In the genomic region with DNA sequence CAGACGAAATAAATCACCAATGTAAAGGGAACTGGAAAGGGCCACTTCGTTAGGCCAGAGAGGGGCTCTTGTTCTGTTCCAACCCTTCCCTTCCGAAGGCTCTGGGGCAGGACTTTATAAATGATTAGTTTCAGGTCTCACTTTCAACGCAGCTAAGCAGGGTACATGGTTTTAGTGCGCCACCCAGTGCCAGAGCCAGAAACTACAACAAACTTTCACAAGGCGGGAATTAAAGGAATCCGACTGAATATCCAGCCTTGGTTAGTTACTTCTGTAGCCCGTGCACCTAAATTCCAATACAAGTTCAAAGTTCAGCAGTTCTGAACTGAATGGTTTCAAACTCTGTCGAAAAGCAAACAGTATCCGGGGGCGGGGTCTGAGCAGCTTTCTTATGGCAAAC, we compare ENCODE assay signal across 8 mouse cellular contexts. TPM values are rescaled to one million over a fixed set of nuclear protein-coding genes. Genes with fewer than 3 reads are reported as not detected.
DNase-seq lines count a peak whose midpoint lies in the region; ATAC-seq and TF ChIP-seq lines count a peak whose summit lies in the region.

No protein-coding gene starts in this region.

- no peak overlapping the region for H3K4me2 ChIP-seq in forebrain, embryonic 12.5 days
- H3K4me2 ChIP-seq in lung, embryonic 14.5 days: peak overlapping the region; percentile 43

- H3K27ac ChIP-seq in forebrain, embryonic 12.5 days: no peak overlapping the region
- no peak overlapping the region for H3K27ac ChIP-seq in lung, embryonic 14.5 days (ENCODE audit: low read depth)

- no peaks in the 10 kb centered on the region; the same call in 1 of the 2 replicates for H3K4me1 ChIP-seq in G1E (ENCODE audit: insufficient read depth, low read depth, low read length)
- peaks cover 3% of the 10 kb centered on the region; the same call in 1 of the 2 replicates for H3K4me1 ChIP-seq in forebrain, embryonic 12.5 days
- H3K4me1 ChIP-seq in lung, embryonic 14.5 days (ENCODE audit: insufficient read depth): peaks cover 6% of the 10 kb centered on the region

- 6% methylated on average over 11 of the region's 11 CpGs for WGBS in forebrain, embryonic 12.5 days
- 3% methylated on average over 11 of the region's 11 CpGs for WGBS in lung, embryonic 14.5 days

- peaks cover 5% of the 10 kb centered on the region; the same call in 1 of the 2 replicates for H3K27me3 ChIP-seq in G1E (ENCODE audit: insufficient read depth, low read length)
- peaks cover 7% of the 10 kb centered on the region; the same call in 1 of the 2 replicates for H3K27me3 ChIP-seq in forebrain, embryonic 12.5 days
- H3K27me3 ChIP-seq in lung, embryonic 14.5 days (ENCODE audit: insufficient read depth, low read length): no peaks in the 10 kb centered on the region

- peak; percentile 52; the same call in 1 of the 2 replicates for TF ChIP-seq CTCF in G1E (IDR thresholded peaks at IDR 0.05; ENCODE audit: low read depth, low read length)
- TF ChIP-seq CTCF in lung, embryonic 14.5 days (IDR thresholded peaks at IDR 0.05; ENCODE audit: low read depth): peak; percentile 89

- no peaks in the 10 kb centered on the region for H3K9me3 ChIP-seq in G1E (replicated peaks)
- no peaks in the 10 kb centered on the region for H3K9me3 ChIP-seq in forebrain, embryonic 12.5 days
- H3K9me3 ChIP-seq in lung, embryonic 14.5 days (ENCODE audit: low read depth, low read length): no peaks in the 10 kb centered on the region

- ATAC-seq in G1E (ENCODE audit: extremely low read depth, insufficient number of reproducible peaks, low FRiP score, poor library complexity, severe bottlenecking): peak; percentile 62
- ATAC-seq in forebrain, embryonic 12.5 days (ENCODE audit: low FRiP score): peak; percentile 72
- 0 out of 2 replicates have a peak, but pooled peaks have one; percentile 23 for ATAC-seq in lung, embryonic 14.5 days (ENCODE audit: insufficient read depth)

- no peaks in the 10 kb centered on the region for H3K36me3 ChIP-seq in G1E (replicated peaks)
- no peaks in the 10 kb centered on the region for H3K36me3 ChIP-seq in forebrain, embryonic 12.5 days (replicated peaks)
- no peaks in the 10 kb centered on the region for H3K36me3 ChIP-seq in lung, embryonic 14.5 days (ENCODE audit: insufficient read depth)

- H3K9ac ChIP-seq in forebrain, embryonic 12.5 days: no peak overlapping the region
- H3K9ac ChIP-seq in lung, embryonic 14.5 days: no peak overlapping the region

- DNase-seq in G1E (ENCODE audit: low spot score): peak; percentile 8
- peak; percentile 26 for DNase-seq in c-Kit-negative CD71-positive TER-119-positive erythroid progenitor cells, embryonic 14.5 days (ENCODE audit: low read depth, low spot score)
- peak; percentile 84 for DNase-seq in heart, postnatal 4 days
- peak; percentile 59 to 89 for DNase-seq in layer of hippocampus, adult 18-20 months (ENCODE audit: low spot score in 2 of 2)
- peak; percentile 94 for DNase-seq in lung, embryonic 14.5 days
- DNase-seq in ovary, postnatal 14 days (ENCODE audit: low spot score): peak; percentile 76
- DNase-seq in urinary bladder, adult 18-20 months (ENCODE audit: low spot score in 2 of 2): peak; percentile 20 to 72

- no peak overlapping the region for H3K4me3 ChIP-seq in G1E (ENCODE audit: low read depth, low read length)
- H3K4me3 ChIP-seq in forebrain, embryonic 12.5 days (replicated peaks): no peak overlapping the region
- no peak overlapping the region for H3K4me3 ChIP-seq in lung, embryonic 14.5 days (ENCODE audit: low read depth, low read length)

RNA-seq across cellular contexts. Expression of a gene that starts 9.2 kb away (rescaled TPM):
- not detected in 2 replicates for total RNA-seq in G1E (2014; fragmentation: Nextera tagmentation)
- total RNA-seq in G1E (2017): 0.12 TPM in 1 of 2 replicates, not detected in the other
- polyA plus RNA-seq in G1E (2012): not detected in 2 replicates
- 0.36 and 0.77 TPM in 2 replicates for polyA plus RNA-seq in forebrain, embryonic 12.5 days (2016; fragmentation: Nextera tagmentation; extraction: Ambion mirVana)
- not detected for total RNA-seq in heart, postnatal 4 days (2021)
- total RNA-seq in layer of hippocampus, adult 18-20 months (2021): 10 to 100 TPM; 23.4 to 29.0 TPM
- polyA plus RNA-seq in lung, embryonic 14.5 days (2014; fragmentation: Nextera tagmentation; extraction: Ambion mirVana): 0.20 TPM in 1 of 2 replicates, not detected in the other

RNA-seq across cellular contexts. Expression of a gene that starts 49.8 kb away (rescaled TPM):
- total RNA-seq in G1E (2014; fragmentation: Nextera tagmentation) (9.8 and 10.4 TPM in 2 replicates), G1E (2017) (14.5 and 18.7 TPM in 2 replicates)
- 0.86 and 3.4 TPM in 2 replicates for polyA plus RNA-seq in G1E (2012)
- 17.7 and 20.9 TPM in 2 replicates for polyA plus RNA-seq in forebrain, embryonic 12.5 days (2016; fragmentation: Nextera tagmentation; extraction: Ambion mirVana)
- total RNA-seq in heart, postnatal 4 days (2021): 10 to 100 TPM; 30.9 to 34.2 TPM
- total RNA-seq in layer of hippocampus, adult 18-20 months (2021): 10 to 100 TPM; 15.7 to 17.3 TPM
- 11.2 and 13.5 TPM in 2 replicates for polyA plus RNA-seq in lung, embryonic 14.5 days (2014; fragmentation: Nextera tagmentation; extraction: Ambion mirVana)

Comparison
In these comparisons a context has a peak if more than half of its experiments do, and no peak if none do; other contexts are left out.
1. DNase-seq: peak in every context shown above with its lines; median percentile 94 in lung, embryonic 14.5 days; 84 in heart, postnatal 4 days; 76 in ovary, postnatal 14 days; 74 in layer of hippocampus, adult 18-20 months; 46 in urinary bladder, adult 18-20 months; 26 in c-Kit-negative CD71-positive TER-119-positive erythroid progenitor cells, embryonic 14.5 days; 8 in G1E.
2. RNA of a gene that starts 9.2 kb away (total RNA-seq): 23.4 to 29.0 TPM in layer of hippocampus, adult 18-20 months; not detected in heart, postnatal 4 days and 0.12 TPM in G1E; every median in the first group is over 10 times any median in the second.
3. Peak in every context shown above with its lines, with median percentiles within 50 percentile points of each other: ATAC-seq.